Mouse (Mus musculus): ENCODE measurements around the gene Engase.

Engase gene

GRCm38 (mm10) chr11:118453886-118454671 lies 22.6 kb upstream of the Engase start:
- intact Hi-C loops (cut with DNase I) = no loop called here

- intact Hi-C loops (cut with DNase I) = no loop called here
Measured at GRCm38 (mm10) chr11:118455788-118456187, 20.8 kb upstream of the Engase start.

GRCm38 (mm10) chr11:118456937-118457336 lies 19.7 kb upstream of the Engase start:
- intact Hi-C loops (cut with DNase I) = no loop called here

- intact Hi-C loops (cut with DNase I) = no loop called here
Measured at GRCm38 (mm10) chr11:118459051-118459450, 17.6 kb upstream of the Engase start.

- intact Hi-C loops (cut with DNase I) = no loop called here
Measured at GRCm38 (mm10) chr11:118459536-118459935, 17.1 kb upstream of the Engase start.

GRCm38 (mm10) chr11:118460280-118460679 lies 16.3 kb upstream of the Engase start:
- intact Hi-C loops (cut with DNase I) = no loop called here

- intact Hi-C loops (cut with DNase I) = no loop called here
Measured at GRCm38 (mm10) chr11:118467441-118468035, 9.1 kb upstream of the Engase start.

- intact Hi-C loops (cut with DNase I) = no loop called here
Measured at GRCm38 (mm10) chr11:118469509-118470160, 7.0 kb upstream of the Engase start.

GRCm38 (mm10) chr11:118470234-118470966 lies 6.2 kb upstream of the Engase start:
- intact Hi-C loops (cut with DNase I) = no loop called here

GRCm38 (mm10) chr11:118471676-118472075 lies 5.0 kb upstream of the Engase start:
- intact Hi-C loops (cut with DNase I) = no loop called here

GRCm38 (mm10) chr11:118473161-118473560 lies 3.5 kb upstream of the Engase start:
- intact Hi-C loops (cut with DNase I) = no loop called here

- intact Hi-C loops (cut with DNase I) = no loop called here
Measured at GRCm38 (mm10) chr11:118473842-118474500, 2.7 kb upstream of the Engase start.

- intact Hi-C loops (cut with DNase I) = no loop called here
Measured at GRCm38 (mm10) chr11:118475496-118476083, 1.0 kb upstream of the Engase start.

GRCm38 (mm10) chr11:118479776-118480175 lies 3.1 kb downstream of the Engase start:
- intact Hi-C loops (cut with DNase I) = no loop called here

GRCm38 (mm10) chr11:118481231-118481630 lies 4.6 kb downstream of the Engase start:
- intact Hi-C loops (cut with DNase I) = no loop called here

GRCm38 (mm10) chr11:118481751-118482150 lies 5.1 kb downstream of the Engase start:
- intact Hi-C loops (cut with DNase I) = no loop called here

- intact Hi-C loops (cut with DNase I) = no loop called here
Measured at GRCm38 (mm10) chr11:118484169-118484568, 7.5 kb downstream of the Engase start.

- intact Hi-C loops (cut with DNase I) = no loop called here
Measured at GRCm38 (mm10) chr11:118485338-118485737, 8.7 kb downstream of the Engase start.

GRCm38 (mm10) chr11:118485780-118486179 lies 9.2 kb downstream of the Engase start:
- intact Hi-C loops (cut with DNase I) = no loop called here

GRCm38 (mm10) chr11:118486281-118486680 lies 9.7 kb downstream of the Engase start:
- intact Hi-C loops (cut with DNase I) = no loop called here

All from adrenal gland (tissue).